Mouse (Mus musculus): ENCODE results near the gene Myg1. TPM values are rescaled to one million over a fixed set of nuclear protein-coding genes. Genes with fewer than 3 reads are reported as not detected.

Gene Myg1
- total RNA-seq, 2 experiments from 2014 or later = 54.8 to 57.2 TPM

GRCm38 (mm10) chr15:102339612-102340011 is 8.1 kb downstream of the Myg1 start:
- intact Hi-C loops (cut with DNase I) = loop anchor here (5.0 kb wide), 1 partner anchor 38 kb away; no protein-coding TSS in a partner anchor
- no peak for DNase-seq (ENCODE audit: low spot score in 2 of 2)

- intact Hi-C loops (cut with DNase I) = loop anchor here (5.0 kb wide), 1 partner anchor 36 kb away; no protein-coding TSS in a partner anchor
- peak in 1 of 2 experiments; percentile 27 for DNase-seq (ENCODE audit: low spot score in 2 of 2)
Observed at GRCm38 (mm10) chr15:102341580-102341979, 10.1 kb downstream of the Myg1 start.

- intact Hi-C loops (cut with DNase I) = loop anchor here (5.0 kb wide), 1 partner anchor 33 kb away; no protein-coding TSS in a partner anchor
- no peak for DNase-seq (ENCODE audit: low spot score in 2 of 2)
Observed at GRCm38 (mm10) chr15:102344490-102344889, 13.0 kb downstream of the Myg1 start.

- DNase-seq (ENCODE audit: low spot score in 2 of 2) = no peak
- intact Hi-C loops (cut with DNase I) = no loop called here
Observed at GRCm38 (mm10) chr15:102346444-102346843, 14.9 kb downstream of the Myg1 start.

- intact Hi-C loops (cut with DNase I) = no loop called here
- DNase-seq (ENCODE audit: low spot score in 2 of 2) = peak; percentile 94 to 96
Observed at GRCm38 (mm10) chr15:102350138-102350941, 18.8 kb downstream of the Myg1 start, which contains the start of gene Aaas. Aaas (minus strand) TSS chr15:102350771.

- intact Hi-C loops (cut with DNase I) = no loop called here
- no peak for DNase-seq (ENCODE audit: low spot score in 2 of 2)
Observed at GRCm38 (mm10) chr15:102350942-102351291, 19.4 kb downstream of the Myg1 start.

- intact Hi-C loops (cut with DNase I) = no loop called here
- DNase-seq (ENCODE audit: low spot score in 2 of 2) = no peak
Observed at GRCm38 (mm10) chr15:102352177-102352576, 20.7 kb downstream of the Myg1 start.

- intact Hi-C loops (cut with DNase I) = no loop called here
- DNase-seq (ENCODE audit: low spot score in 2 of 2) = no peak
Observed at GRCm38 (mm10) chr15:102353986-102354385, 22.5 kb downstream of the Myg1 start.

- intact Hi-C loops (cut with DNase I) = loop anchor here (1.0 kb wide), 1 partner anchor 21 kb away; no protein-coding TSS in a partner anchor
- peak in 1 of 2 experiments; percentile 17 for DNase-seq (ENCODE audit: low spot score in 2 of 2)
Observed at GRCm38 (mm10) chr15:102355134-102355870, 23.8 kb downstream of the Myg1 start.

GRCm38 (mm10) chr15:102355871-102356441 is 24.4 kb downstream of the Myg1 start:
- intact Hi-C loops (cut with DNase I) = loop anchor here (1.0 kb wide), 1 partner anchor 20 kb away; no protein-coding TSS in a partner anchor

GRCm38 (mm10) chr15:102356501-102357325 is 25.2 kb downstream of the Myg1 start:
- intact Hi-C loops (cut with DNase I) = no loop called here
- no peak for DNase-seq (ENCODE audit: low spot score in 2 of 2)

More at GRCm38 (mm10) chr15:102355871-102356441, 24.4 kb downstream of the Myg1 start:
- peak in 1 of 2 experiments; percentile 40 for DNase-seq (ENCODE audit: low spot score in 2 of 2)

GRCm38 (mm10) chr15:102358126-102358525 is 26.6 kb downstream of the Myg1 start:
- no peak for DNase-seq (ENCODE audit: low spot score in 2 of 2)
- intact Hi-C loops (cut with DNase I) = no loop called here

- intact Hi-C loops (cut with DNase I) = no loop called here
- DNase-seq (ENCODE audit: low spot score in 2 of 2) = no peak
Observed at GRCm38 (mm10) chr15:102358834-102359233, 27.3 kb downstream of the Myg1 start.

- DNase-seq (ENCODE audit: low spot score in 2 of 2) = no peak
- intact Hi-C loops (cut with DNase I) = no loop called here
Observed at GRCm38 (mm10) chr15:102362648-102363047, 31.1 kb downstream of the Myg1 start.

GRCm38 (mm10) chr15:102364678-102365077 is 33.2 kb downstream of the Myg1 start:
- DNase-seq (ENCODE audit: low spot score in 2 of 2) = no peak
- intact Hi-C loops (cut with DNase I) = no loop called here

GRCm38 (mm10) chr15:102366238-102366637 is 34.7 kb downstream of the Myg1 start:
- DNase-seq (ENCODE audit: low spot score in 2 of 2) = no peak
- intact Hi-C loops (cut with DNase I) = no loop called here

- intact Hi-C loops (cut with DNase I) = no loop called here
- no peak for DNase-seq (ENCODE audit: low spot score in 2 of 2)
Observed at GRCm38 (mm10) chr15:102366733-102367344, 35.3 kb downstream of the Myg1 start, which contains the start of gene Sp7. Sp7 (minus strand) TSS chr15:102367182.

- intact Hi-C loops (cut with DNase I) = no loop called here
- no peak for DNase-seq (ENCODE audit: low spot score in 2 of 2)
Observed at GRCm38 (mm10) chr15:102369972-102370371, 38.5 kb downstream of the Myg1 start.

GRCm38 (mm10) chr15:102370727-102371126 is 39.2 kb downstream of the Myg1 start:
- intact Hi-C loops (cut with DNase I) = no loop called here
- DNase-seq (ENCODE audit: low spot score in 2 of 2) = no peak

Data from left cerebral cortex, postnatal 25 days (tissue).